In the genomic region with DNA sequence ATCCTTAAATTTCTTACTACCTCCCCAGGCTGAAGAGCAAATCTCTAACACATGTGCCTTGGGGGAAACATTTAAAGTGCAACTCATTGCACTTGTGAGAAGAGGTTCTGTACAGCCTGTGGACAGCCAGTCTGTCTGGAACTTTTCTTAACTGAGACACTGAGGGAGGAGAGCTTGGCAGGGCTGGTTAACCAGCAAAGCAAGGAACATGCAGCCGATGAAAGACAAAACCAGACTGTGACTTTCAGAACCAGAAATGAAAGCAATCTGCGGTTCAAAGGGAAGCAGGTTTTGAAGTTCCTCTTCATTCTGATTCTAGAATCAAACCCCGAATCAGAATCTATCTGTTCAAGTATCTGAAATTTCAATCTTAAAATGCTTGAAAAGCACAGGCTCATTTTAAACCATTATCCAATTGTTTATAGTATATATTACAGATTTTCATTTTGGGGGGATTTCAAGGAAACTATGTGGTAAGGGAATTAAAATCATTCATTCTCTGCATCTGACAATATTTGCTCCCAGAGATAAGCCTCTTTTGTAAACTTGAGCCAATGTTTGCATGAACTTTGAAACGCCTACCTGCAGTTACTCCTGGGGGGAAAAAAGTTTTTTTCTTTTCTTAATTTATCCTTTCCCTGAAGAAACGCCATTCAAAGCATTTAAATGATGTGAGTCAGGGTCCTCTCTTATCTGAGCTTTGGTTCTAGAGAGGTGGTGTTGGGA, we compare ENCODE assay signal across 23 mouse cellular contexts. TPM values are rescaled to one million over a fixed set of nuclear protein-coding genes. Genes with fewer than 3 reads are reported as not detected.
A peak's percentile ranks its signal among the peaks of the same experiment; 100 is the strongest.
DNase-seq lines count a peak whose midpoint lies in the region; ATAC-seq lines count a peak whose summit lies in the region.
"Had no signal": no experiment of that assay in that cellular context is flagged by ENCODE, and none has a peak within 500 bp of the region (broad histone marks: within the 10 kb centered on the region; RNA-seq: fewer than 3 reads in every experiment).

No protein-coding gene starts in this region.

- peak; percentile 40 for DNase-seq in A20 (ENCODE audit: low read depth, low spot score)
- DNase-seq in CD4-positive helper T cell, adult 2 months (ENCODE audit: low read depth, low spot score) = peak; percentile 10
- no peak for DNase-seq in thymus, postnatal 4 days
- no peak for DNase-seq in cerebellum, adult 11 months
- DNase-seq in kidney, postnatal 36 days = no peak
- DNase-seq: adrenal gland, adult 2 months; adrenal gland, postnatal 36 days; cerebellum, adult 8-10 months; cerebellum, postnatal 25 days; gastrocnemius, postnatal 10 days; kidney, adult 9 months; kidney, postnatal 10 days; lung, embryonic 14.5 days; lung, postnatal 14 days; retina, postnatal 1 day; right cerebral cortex, postnatal 14 days; thymus, adult 2 months; thymus, postnatal 36 days had no signal

- ATAC-seq in inflammation-experienced regulatory T-cells, adult 6 months = peak; percentile 21
- ATAC-seq in megakaryocyte, adult 5-6 weeks (ENCODE audit: poor library complexity, severe bottlenecking) = 0 out of 2 replicates have a peak, but pooled peaks have one; percentile 38
- ATAC-seq: activated CD4-positive, CD25-positive, alpha-beta regulatory T cell, adult 4 months; forebrain, embryonic 13.5 days; intestine, postnatal 0 days had no signal

RNA-seq across cellular contexts. Expression of gene Sh3bgrl2, which starts 14.9 kb away (rescaled TPM):
- 10 to 100 TPM in 2 of 3 experiments, under 1 TPM in 1; 0.96 to 17.1 (median 11.0) TPM for polyA plus RNA-seq in inflammation-experienced regulatory T-cells, adult 6 months (2017; shearing (Covaris generic))
- not detected in 2 replicates for total RNA-seq in megakaryocyte, adult 5-6 weeks (2015)
- total RNA-seq in megakaryocyte, adult 5-6 weeks (2017) = 0.11 TPM in 1 of 2 replicates, not detected in the other

Comparison
In these comparisons a context has a peak if more than half of its experiments do, and no peak if none do; other contexts are left out.
1. DNase-seq: peak in A20 (single experiment) and CD4-positive helper T cell, adult 2 months (single experiment); none in thymus, postnatal 4 days (single experiment), cerebellum, adult 11 months (single experiment) and kidney, postnatal 36 days (0 of 2).